Mouse (Mus musculus): ENCODE measurements around the gene Cfdp1.

Cfdp1 gene

GRCm38 (mm10) chr8:111740994-111741393 is 113.1 kb downstream of the Cfdp1 start:
- no peak for DNase-seq (ENCODE audit: low spot score in 2 of 2)

- DNase-seq (ENCODE audit: low spot score in 2 of 2), result no peak
Observed at GRCm38 (mm10) chr8:111740301-111740711, 113.8 kb downstream of the Cfdp1 start.

- DNase-seq (ENCODE audit: low spot score in 2 of 2), result no peak
Observed at GRCm38 (mm10) chr8:111739604-111740003, 114.5 kb downstream of the Cfdp1 start.

GRCm38 (mm10) chr8:111738867-111739266 is 115.2 kb downstream of the Cfdp1 start:
- peak in 1 of 2 experiments; percentile 1 for DNase-seq (ENCODE audit: low spot score in 2 of 2)

GRCm38 (mm10) chr8:111736321-111736720 is 117.8 kb downstream of the Cfdp1 start:
- DNase-seq (ENCODE audit: low spot score in 2 of 2), result peak in 1 of 2 experiments; percentile 74

GRCm38 (mm10) chr8:111735791-111736190 is 118.3 kb downstream of the Cfdp1 start:
- DNase-seq (ENCODE audit: low spot score in 2 of 2), result no peak

DNA sequence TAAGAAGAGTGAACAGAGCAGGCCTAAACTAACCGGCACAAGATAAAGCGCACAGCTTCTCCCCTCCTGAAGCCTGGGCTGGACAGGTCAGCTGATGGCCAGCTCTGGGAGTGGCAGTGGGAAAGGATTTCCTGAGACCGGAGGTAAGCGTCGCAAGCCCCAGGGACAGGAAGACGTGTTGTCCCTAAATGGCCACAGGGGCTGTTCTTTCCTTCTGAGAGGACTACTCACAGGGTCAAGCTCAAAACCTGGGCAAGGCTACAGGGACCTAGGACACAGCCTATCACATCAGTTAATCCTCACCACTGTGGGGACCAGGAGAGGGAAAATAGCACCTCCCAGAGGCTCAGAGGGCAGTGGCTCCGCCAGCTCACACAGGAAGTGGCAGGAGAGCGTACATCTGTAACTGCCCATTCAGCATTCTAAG is 118.7 kb downstream of the Cfdp1 start:
- DNase-seq (ENCODE audit: low spot score in 2 of 2), result no peak

GRCm38 (mm10) chr8:111734244-111734960 is 119.7 kb downstream of the Cfdp1 start:
- no peak for DNase-seq (ENCODE audit: low spot score in 2 of 2)

DNA sequence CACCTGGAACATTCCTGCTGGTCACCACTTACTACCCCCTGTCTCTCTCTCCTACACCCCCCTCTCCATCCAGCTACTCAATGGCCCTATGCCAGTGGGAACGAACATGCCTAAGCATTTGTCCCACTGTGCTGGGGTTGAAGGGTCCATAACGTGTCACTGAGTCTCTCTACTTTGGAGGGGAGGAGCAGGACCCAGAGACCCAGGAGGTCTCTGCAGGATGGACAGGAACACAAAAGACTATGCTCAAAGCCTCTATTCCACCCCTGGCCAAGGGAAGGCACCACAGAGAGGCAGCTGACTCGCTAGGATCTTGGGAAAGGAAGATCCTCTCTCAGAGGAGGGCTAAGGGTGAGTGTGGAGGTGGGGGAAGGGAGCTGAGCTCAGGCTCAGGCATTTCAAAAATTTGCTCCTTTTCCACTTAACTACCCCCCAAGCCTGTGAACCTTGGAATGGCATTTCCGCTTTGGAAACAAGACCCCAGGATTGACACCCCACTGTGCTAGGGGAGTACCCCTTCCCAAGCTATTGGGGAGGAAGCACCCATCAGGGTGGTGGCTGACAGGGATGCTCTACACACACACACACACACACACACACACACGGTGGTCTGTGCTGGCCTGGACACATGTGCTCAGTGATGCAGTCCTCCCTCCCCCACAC is 120.4 kb downstream of the Cfdp1 start:
- no peak for DNase-seq (ENCODE audit: low spot score in 2 of 2)

GRCm38 (mm10) chr8:111732406-111733085 is 121.5 kb downstream of the Cfdp1 start:
- DNase-seq (ENCODE audit: low spot score in 2 of 2), result no peak

DNA sequence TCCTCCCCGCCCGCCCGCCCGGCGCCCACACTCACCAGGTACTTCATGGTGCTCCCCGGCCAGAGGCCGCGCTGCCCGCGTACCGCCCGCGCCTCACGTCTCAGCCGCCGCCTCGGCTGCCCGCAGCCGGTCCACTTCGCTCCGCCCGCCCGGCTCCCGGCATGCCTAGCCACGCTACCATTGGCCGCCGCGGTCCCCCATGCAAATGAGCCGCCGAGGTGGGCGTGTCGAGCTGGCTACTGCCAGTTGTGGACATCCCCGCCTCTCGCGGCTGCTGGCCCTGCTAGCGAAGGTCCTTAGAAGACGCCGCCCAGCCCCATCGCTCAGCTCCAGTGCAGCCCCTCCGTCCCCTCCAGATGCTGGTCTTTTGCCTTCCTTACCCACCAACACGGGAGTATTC is 122.1 kb downstream of the Cfdp1 start:
- DNase-seq (ENCODE audit: low spot score in 2 of 2), result peak; percentile 79 to 96

DNA sequence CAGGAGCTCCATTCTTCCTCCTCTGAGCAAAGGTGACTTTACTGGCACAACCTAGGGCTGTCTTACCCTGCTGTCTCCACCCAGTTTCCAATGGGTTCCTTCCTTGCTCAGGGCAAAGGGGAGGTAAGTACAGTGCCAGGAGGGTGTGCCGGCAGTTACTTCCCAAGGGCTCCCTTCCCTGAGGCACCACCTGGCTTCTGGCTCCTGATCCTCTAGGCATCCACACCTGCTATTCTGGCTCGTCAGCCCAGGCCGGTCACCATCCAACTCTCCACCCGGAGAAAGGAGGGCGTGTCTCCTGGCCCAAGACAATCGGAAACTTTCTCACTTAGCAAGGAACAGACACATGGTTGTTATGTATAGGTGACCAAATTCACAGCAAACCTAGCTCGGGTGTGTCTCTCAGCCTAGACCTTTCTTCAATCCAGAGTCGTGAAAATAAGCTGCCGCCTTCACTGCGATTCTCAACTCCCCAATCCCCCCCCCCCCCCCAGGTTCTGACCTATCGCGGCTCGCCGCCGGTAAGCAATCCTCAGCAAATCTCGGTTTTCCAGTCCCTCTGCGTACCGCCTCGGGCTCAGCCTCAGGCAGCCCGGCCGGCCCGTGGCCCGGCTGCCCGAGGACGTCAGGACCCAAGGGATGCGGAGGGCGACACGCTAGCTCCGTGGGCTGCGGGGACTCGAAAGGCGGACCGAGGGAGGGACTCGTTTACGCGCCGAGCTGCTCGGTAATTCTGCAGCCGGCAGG is 122.7 kb downstream of the Cfdp1 start:
- DNase-seq (ENCODE audit: low spot score in 2 of 2), result no peak

GRCm38 (mm10) chr8:111729233-111730170 is 124.6 kb downstream of the Cfdp1 start:
- no peak for DNase-seq (ENCODE audit: low spot score in 2 of 2)

- DNase-seq (ENCODE audit: low spot score in 2 of 2), result no peak
Observed at GRCm38 (mm10) chr8:111728481-111728880, 125.6 kb downstream of the Cfdp1 start.

DNA sequence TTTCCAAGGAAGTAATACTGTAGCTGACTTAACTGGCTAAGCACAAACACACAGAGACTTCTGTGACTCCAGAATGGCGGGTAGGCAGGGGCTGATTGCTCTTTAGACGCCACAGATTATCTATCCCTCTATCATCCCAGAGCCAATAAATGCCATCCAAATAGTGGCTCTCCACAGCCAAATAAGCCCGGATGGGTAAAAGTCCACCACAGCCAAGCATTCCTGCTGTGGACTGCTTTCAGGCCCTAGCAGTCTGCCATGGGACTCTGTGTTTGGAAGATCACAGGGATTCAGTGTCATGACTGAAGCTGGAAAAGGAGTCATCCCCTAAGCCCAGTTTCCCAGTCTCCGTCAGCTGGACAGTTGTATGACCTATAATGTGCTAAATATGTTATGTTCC is 126.5 kb downstream of the Cfdp1 start:
- DNase-seq (ENCODE audit: low spot score in 2 of 2), result no peak

DNA sequence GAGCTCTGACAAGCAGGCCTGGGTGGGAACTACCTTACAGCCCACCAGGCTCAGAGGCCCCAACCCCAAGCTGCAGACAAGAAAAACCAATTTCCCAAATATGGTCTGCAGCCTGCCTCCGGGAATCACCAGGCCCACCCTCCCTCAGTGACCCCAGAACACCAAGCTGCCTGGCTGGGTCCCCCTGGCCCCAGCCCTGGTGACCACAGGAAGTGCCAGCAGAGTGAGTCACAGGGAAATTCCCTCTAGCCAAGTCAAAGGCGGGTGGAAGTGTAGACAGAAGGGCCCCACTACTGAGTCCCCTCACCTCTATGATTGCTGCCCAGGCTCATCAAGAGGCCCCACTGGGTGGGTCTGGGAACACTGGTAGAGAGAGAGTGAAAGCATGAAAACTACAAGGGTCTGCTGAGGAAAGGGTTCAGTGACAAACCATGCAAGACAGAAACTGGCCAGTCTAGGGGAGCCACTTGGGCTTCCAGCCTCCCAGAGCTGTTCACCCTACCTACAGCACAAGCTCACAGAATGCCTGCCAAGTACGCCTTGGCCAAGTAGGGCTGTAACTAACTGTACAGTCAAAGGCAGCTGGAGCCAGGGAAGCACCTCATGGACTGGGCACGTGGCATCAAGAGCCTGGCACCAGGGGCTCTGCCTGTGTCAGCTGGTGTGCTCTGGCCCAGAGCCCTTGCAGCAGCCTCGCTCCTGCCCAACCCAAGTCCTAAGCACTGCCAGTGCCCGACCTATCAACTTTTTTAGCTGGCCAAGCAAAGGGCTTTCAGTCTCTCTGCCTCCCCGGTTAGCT is 127.8 kb downstream of the Cfdp1 start:
- DNase-seq (ENCODE audit: low spot score in 2 of 2), result peak; percentile 71 to 80

DNA sequence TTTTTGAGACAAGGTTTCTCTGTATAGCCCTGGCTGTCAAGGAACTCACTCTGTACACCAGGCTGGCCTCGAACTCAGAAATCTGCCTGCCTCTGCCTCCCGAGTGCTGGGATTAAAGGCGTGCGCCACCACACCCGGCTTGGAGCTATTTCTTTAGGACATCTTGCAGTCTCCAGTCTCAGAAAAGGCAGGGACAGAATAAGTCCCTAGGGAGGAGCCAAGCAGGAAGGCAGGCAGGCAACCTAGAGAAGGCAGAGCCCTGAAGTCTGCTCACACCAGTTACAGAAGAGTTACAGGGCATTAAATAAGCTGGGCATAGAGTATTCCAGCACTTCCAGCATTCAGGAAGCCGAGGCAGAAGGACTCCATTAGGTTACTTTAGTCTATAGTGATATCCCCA is 128.8 kb downstream of the Cfdp1 start:
- no peak for DNase-seq (ENCODE audit: low spot score in 2 of 2)

- no peak for DNase-seq (ENCODE audit: low spot score in 2 of 2)
Observed at GRCm38 (mm10) chr8:111720115-111720544, 134.0 kb downstream of the Cfdp1 start.

DNA sequence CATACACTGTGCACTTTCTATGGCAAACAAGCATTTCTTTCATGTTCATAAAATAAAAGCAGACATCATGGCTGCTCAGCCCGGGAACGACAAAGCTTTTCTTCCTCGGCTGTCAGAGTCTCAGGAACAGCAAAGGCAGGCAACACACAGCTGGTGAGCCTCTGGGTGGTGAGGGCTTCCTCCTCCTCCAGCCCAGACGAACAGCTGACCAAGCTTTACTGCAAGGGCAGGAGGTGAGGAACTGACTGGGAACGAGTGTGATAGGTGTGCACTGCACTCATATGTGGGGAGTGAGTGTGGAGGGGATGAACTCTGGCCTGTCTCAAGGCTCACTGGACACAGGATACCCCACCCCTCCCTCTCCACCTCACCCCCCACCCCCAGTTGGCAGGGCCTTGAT is 135.2 kb downstream of the Cfdp1 start:
- no peak for DNase-seq (ENCODE audit: low spot score in 2 of 2)
